Mouse (Mus musculus) lung, postnatal 0 days (tissue): ENCODE measurements around the gene Rbm19. TPM values are rescaled to one million over a fixed set of nuclear protein-coding genes. Genes with fewer than 3 reads are reported as not detected.

ENCODE experiments used
- ATAC-seq: fragments of 200-750 bp; cut with Nextera tagmentation; 2 replicates; pipeline ENCODE4 v1.8.0; 2017; ENCODE audit warnings: moderate library complexity
- DNase-seq: peaks from one replicate; pipeline ENCODE4 v3.0.0-alpha.2; 2016; ENCODE audit warnings: low spot score
- H3K27ac ChIP-seq: fragments of 300-500 bp; sonication (generic); 2 replicates; pipeline ENCODE4 v1.5.1; 2014; ENCODE audit warnings: antibody characterized with exemption, mild to moderate bottlenecking, low read length, mixed read lengths
- H3K27me3 ChIP-seq: fragments of 300-500 bp; sonication (generic); replicated peaks from 2 replicates; pipeline ENCODE4 v1.6.1; 2014; ENCODE audit warnings: low read length, mixed read lengths; ENCODE audit not compliant: insufficient read depth
- H3K36me3 ChIP-seq: fragments of 300-500 bp; sonication (generic); 2 replicates; pipeline ENCODE4 v1.6.1; 2014; ENCODE audit warnings: low read length, mixed read lengths; ENCODE audit not compliant: insufficient read depth
- H3K4me1 ChIP-seq: fragments of 300-500 bp; sonication (generic); 2 replicates; pipeline ENCODE4 v1.6.1; 2014; ENCODE audit warnings: antibody characterized with exemption, low read depth, low read length, mixed read lengths; ENCODE audit not compliant: insufficient read depth
- H3K4me2 ChIP-seq: fragments of 300-500 bp; sonication (generic); replicated peaks from 2 replicates; pipeline ENCODE4 v1.6.1; 2014; ENCODE audit warnings: low read depth, mild to moderate bottlenecking, low read length, moderate library complexity, mixed read lengths
- H3K4me3 ChIP-seq: fragments of 300-500 bp; sonication (generic); 2 replicates; pipeline ENCODE4 v1.5.1; 2014; ENCODE audit warnings: low read depth, low read length
- H3K9ac ChIP-seq: fragments of 300-500 bp; sonication (generic); replicated peaks from 2 replicates; pipeline ENCODE4 v1.6.1; 2014; ENCODE audit warnings: low read depth, mild to moderate bottlenecking
- H3K9me3 ChIP-seq: fragments of 300-500 bp; sonication (generic); 2 replicates; pipeline ENCODE4 v1.6.1; 2016; ENCODE audit warnings: low read length, mixed read lengths
- CTCF ChIP-seq: IDR thresholded peaks from 2 replicates; pipeline ENCODE4 v1.5.1; 2016; ENCODE audit warnings: antibody characterized with exemption, mild to moderate bottlenecking
- EP300 ChIP-seq: IDR thresholded peaks from 2 replicates; pipeline ENCODE4 v1.6.1; 2016; ENCODE audit warnings: antibody characterized with exemption, mild to moderate bottlenecking, control low read depth
- WGBS: fragments of 180-500 bp; shearing (Covaris S2); extraction: QIAGEN DNeasy Blood & Tissue Kit; methylation state at CpG from one replicate; pipeline ENCODE4 v1.1.7; 2014; 5-methylcytosine and 5-hydroxymethylcytosine counted together
- polyA plus RNA-seq: library from polyadenylated mRNA; unstranded; fragments of >200 nt; fragmentation: Nextera tagmentation; extraction: Ambion mirVana; gene quantifications from 2 replicates; pipeline ENCODE4 v1.2.1, GENCODE M21; 2015

The Rbm19 gene
- polyA plus RNA-seq, 1 experiment from 2014 or later: 6.0 TPM

DNA sequence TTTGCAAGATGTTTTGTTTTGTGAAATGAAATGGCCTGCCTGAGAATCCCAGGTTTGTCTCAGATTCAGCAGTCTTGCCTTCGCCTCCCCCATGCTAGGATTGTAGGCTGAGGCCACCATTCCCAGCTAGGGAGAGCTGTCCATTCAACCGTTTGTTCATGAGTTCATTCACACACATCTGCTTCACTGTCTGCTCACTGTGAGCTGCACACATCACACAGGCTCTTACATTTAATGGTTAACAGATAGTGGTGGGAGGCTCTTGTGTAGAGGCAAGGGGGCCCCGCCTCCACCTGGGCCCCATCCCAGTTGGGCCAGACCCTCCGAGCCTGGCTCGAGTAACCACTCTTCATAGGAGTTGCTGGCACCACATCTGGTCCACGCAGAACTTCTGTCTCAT, 47.2 kb downstream of the Rbm19 start:
- no peak for TF ChIP-seq EP300
- TF ChIP-seq CTCF: no peak
- Histone ChIP-seq H3K36me3 (no peaks in the 10 kb centered on the region), H3K9ac (no peak overlapping the region), H3K4me2 (no peak overlapping the region), H3K9me3 (no peaks in the 10 kb centered on the region), H3K27ac (no peak overlapping the region), H3K27me3 (no peaks in the 10 kb centered on the region), H3K4me1 (no peaks in the 10 kb centered on the region), H3K4me3 (no peak overlapping the region)
- 76% methylated on average over 6 of the region's 6 CpGs for WGBS
- DNase-seq (no peak), ATAC-seq (no peak)

DNA sequence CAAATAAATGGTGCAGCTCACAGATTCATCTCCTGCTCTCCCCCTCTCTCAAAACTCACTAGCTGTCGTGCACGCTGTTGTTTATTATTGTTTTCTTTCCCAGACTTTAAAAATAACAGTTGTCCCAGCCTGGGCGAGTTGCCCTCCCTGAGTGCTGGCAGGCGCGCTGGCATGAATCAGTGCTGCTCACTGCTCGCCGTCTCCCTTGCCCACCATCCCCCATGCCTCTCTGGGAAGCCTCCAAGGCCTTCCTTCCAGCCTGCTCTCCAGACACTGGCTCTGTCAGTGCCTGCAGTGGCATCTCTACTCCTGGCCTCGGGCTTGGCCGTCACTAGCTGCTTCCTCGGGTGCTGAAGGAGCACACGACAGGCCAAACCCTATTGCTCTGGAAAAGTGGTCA, 48.2 kb downstream of the Rbm19 start:
- Histone ChIP-seq H3K4me2 (no peak overlapping the region), H3K27ac (no peak overlapping the region), H3K27me3 (no peaks in the 10 kb centered on the region), H3K36me3 (no peaks in the 10 kb centered on the region), H3K9ac (no peak overlapping the region), H3K4me3 (no peak overlapping the region), H3K4me1 (no peaks in the 10 kb centered on the region), H3K9me3 (no peaks in the 10 kb centered on the region)
- DNase-seq (no peak), ATAC-seq (no peak)
- TF ChIP-seq EP300: no peak
- whole genome bisulfite sequencing: 59% methylated on average over 11 of the region's 11 CpGs

DNA sequence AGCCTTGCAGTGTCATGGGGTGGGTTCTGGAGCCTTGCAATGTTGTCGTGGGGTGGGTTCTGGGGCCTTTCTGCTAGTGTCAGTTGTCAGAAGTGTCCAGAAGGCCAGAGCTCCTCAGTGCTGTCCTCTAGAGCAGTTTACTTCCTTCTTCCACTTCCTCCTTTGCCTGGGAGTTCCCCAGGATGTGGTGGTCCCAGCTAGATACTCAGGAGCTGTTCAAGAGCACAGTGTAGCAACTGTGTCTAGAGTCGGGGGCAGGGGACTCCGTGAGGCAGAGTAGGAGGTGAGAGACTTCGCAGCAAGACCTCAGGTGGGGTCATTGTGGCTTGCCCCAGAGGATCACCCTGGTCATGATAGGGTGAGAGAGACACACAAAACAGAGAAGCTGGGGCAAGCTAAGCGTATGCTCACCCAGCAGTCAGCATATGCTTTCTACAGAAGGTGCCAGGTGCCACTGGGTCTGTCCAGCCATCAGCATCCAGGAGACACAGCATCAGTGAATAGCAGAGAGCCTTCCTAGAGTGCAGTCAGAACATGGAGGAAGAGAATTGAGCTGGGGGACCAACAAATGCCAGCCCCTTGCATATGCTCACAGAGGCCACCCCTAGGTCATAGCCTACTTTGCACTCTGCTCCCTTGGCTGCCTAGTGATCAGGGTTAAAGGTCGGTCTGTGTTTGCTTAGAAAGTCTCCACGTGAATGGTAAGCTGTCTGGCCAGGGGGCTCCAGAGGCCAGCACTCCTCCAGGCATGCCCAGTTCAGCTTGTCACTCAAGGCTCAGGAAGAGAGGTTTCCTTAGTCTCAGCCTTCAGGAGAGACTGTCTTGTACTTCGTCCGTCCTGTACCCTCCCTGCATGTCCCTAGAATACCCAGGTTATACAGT, 49.0 kb downstream of the Rbm19 start:
- Histone ChIP-seq H3K9ac (no peak overlapping the region), H3K4me3 (no peak overlapping the region), H3K27me3 (no peaks in the 10 kb centered on the region), H3K4me1 (no peaks in the 10 kb centered on the region), H3K9me3 (no peaks in the 10 kb centered on the region), H3K27ac (no peak overlapping the region), H3K4me2 (no peak overlapping the region), H3K36me3 (no peaks in the 10 kb centered on the region)
- TF ChIP-seq EP300: no peak
- no peak for TF ChIP-seq CTCF
- DNase-seq (no peak), ATAC-seq (no peak)
- whole genome bisulfite sequencing: 60% methylated on average over 9 of the region's 9 CpGs

GRCm38 (mm10) chr5:120167787-120168325, 51.6 kb downstream of the Rbm19 start:
- Histone ChIP-seq H3K27ac (no peak overlapping the region), H3K4me3 (no peak overlapping the region), H3K27me3 (no peaks in the 10 kb centered on the region), H3K36me3 (no peaks in the 10 kb centered on the region), H3K9ac (no peak overlapping the region), H3K4me2 (no peak overlapping the region), H3K4me1 (no peaks in the 10 kb centered on the region), H3K9me3 (no peaks in the 10 kb centered on the region)
- ATAC-seq (no peak), DNase-seq (no peak)
- 82% methylated on average over 13 of the region's 13 CpGs for WGBS
- no peak for TF ChIP-seq EP300
- TF ChIP-seq CTCF: no peak

DNA sequence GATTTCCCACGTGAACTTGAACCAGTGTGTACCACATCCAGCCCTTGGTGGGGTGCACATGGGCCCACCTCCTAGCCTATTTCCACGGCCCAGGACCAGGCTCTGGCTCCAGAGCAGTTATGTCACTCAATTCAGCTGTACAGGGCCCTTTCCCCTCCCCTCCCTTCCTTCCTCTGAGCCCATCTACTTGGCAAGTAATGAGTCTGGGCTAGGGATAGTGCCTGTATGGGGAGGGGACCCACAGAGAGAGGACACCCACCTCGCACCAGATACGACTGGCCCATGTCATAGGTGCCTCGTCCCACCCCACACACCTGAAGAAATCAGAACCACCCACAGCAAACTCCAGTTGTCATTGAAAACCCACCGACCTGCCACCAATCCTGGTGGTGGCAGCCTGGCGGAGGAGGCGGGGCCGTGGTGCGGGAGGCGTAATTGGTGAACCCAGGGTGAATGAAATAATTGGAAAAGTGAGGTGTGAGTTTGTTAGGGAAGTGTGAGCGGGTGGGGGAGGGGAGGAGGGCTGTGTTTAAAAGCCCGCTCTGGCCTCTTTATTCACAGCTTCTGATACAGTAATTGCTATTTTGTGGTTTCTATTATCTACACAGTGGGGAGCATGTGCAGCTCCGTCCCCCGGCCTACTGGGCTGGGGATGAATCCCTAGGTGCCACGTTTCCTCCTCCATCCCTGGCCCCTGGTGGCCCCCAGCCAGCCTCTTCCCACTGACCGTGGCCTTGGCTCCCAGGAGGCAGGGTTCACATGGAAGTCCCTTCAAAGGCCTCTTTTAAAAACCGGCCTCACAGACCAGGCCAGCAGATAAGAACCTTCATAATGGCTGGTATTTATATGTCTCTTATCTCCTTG, 55.8 kb downstream of the Rbm19 start:
- WGBS: 61% methylated on average over 18 of the region's 18 CpGs
- no peaks in the 10 kb centered on the region for H3K9me3 ChIP-seq
- DNase-seq (no peak), ATAC-seq (no peak)
- 0 out of 2 replicates have a peak, but pooled peaks cover 11% of the 10 kb centered on the region for H3K36me3 ChIP-seq
- H3K27ac ChIP-seq: no peak overlapping the region
- H3K4me2 ChIP-seq: no peak overlapping the region
- H3K4me3 ChIP-seq: no peak overlapping the region
- no peak for TF ChIP-seq EP300
- TF ChIP-seq CTCF: no peak
- no peak overlapping the region for H3K9ac ChIP-seq
- no peaks in the 10 kb centered on the region for H3K27me3 ChIP-seq
- no peaks in the 10 kb centered on the region for H3K4me1 ChIP-seq

DNA sequence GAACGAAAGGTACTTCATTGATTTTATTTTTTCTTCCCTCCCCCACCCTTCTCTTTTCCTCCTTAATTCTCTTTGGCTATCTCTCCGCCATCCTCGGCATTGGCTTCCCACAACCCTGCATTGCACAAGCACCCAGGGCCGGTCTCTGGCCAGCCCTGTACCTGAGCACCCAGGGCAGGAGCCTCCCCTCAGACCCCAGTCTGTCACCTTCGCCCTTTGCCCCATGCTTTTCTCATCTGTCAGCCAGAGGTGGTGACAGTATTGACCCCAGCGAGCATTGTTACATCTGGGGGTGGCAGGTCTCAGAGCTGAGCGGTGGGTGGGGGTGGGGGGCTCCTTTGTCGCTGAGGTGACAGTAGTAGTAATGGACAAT, 56.5 kb downstream of the Rbm19 start:
- DNase-seq (no peak), ATAC-seq (no peak)
- Histone ChIP-seq H3K4me2 (no peak overlapping the region), H3K36me3 (0 out of 2 replicates have a peak, but pooled peaks cover 11% of the 10 kb centered on the region), H3K4me3 (no peak overlapping the region), H3K9ac (no peak overlapping the region), H3K27ac (no peak overlapping the region), H3K9me3 (no peaks in the 10 kb centered on the region), H3K27me3 (no peaks in the 10 kb centered on the region), H3K4me1 (no peaks in the 10 kb centered on the region)
- WGBS: 62% methylated on average over 8 of the region's 8 CpGs
- TF ChIP-seq EP300: no peak
- no peak for TF ChIP-seq CTCF
